Mouse (Mus musculus) adrenal gland, postnatal 25 days (tissue): Measurements from ENCODE around the gene Mast4. TPM values are rescaled to one million over a fixed set of nuclear protein-coding genes. Genes with fewer than 3 reads are reported as not detected.

Experiments
- DNase-seq: peaks from one replicate; pipeline ENCODE4 v3.0.0; 2021; ENCODE audit warnings: mixed read lengths
- total RNA-seq: library from RNA; stranded (reverse); gene quantifications from 2 replicates; pipeline ENCODE4 v1.2.3, GENCODE M21; 2021

Gene Mast4
- total RNA-seq, 1 experiment from 2014 or later: 83.7 TPM

GRCm38 (mm10) chr13:102988976-102989375, 345.3 kb downstream of the Mast4 start:
- no peak for DNase-seq

DNA sequence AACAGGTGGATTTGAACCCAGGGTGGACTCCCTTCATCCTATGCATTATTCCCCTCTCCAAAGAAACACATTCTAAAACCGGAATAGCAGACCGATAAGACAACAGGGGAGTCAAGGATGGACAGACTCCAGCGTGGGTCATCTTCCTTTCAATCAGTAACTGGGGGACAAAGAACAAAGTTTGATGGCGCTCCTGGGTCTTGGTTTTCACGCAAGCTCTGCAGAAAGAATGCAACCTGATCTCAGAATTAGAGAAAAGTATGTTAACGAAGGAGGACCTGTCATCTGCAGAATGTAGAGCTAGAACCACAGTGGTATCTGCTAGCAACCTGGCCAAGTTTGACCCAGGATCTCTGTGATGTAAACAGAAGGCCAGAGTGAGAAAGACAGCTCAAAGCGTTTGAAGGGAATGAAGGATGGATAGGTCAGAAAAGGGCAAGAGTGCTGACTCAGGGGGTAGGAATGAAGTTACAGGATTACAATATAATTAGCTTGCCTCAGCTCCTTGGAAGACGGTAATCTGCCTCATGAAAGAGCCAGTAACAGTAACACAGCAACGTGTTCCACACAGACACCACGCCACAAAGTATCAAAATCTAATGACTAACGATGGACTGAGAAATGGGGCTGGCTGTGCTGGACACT, 345.9 kb downstream of the Mast4 start:
- no peak for DNase-seq

DNA sequence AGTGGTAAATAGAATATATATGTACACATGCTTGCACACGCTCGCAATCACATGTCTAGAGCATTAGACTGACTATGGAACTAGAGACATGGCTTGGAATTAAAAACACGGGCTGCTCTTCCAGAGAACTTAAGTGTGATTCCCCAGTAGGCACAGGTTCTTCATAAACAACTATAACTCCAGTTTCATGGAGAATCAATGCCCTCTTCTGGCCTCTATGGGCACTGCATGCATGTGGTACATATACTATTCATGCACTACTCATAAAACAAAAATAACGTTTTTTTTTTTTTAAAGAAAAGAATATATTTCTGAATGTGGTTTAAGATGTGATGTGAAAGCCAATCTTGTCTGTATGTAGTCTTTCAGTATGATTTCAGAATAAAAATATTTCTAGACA, 349.7 kb downstream of the Mast4 start:
- DNase-seq: no peak

DNA sequence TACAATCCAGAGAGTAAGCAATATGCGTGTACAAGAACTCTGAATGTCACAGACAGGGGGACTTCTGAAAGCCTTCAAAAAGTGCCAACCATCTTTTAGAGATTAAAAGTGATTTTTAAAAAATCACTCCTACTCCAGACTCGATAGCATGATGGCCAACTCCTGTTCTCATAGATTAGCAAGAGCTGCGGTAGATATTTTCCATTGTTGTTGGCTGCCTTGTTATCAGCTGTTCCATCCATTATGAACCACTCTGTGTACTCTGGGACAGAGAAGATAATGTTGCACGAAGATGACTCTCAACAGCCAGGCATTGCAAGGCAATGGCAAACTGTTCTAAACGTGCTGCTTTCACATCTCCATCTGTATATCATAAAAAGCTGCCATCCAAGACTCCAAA, 360.4 kb downstream of the Mast4 start:
- no peak for DNase-seq

GRCm38 (mm10) chr13:102963471-102963870, 370.8 kb downstream of the Mast4 start:
- no peak for DNase-seq

GRCm38 (mm10) chr13:102958273-102959270, 375.7 kb downstream of the Mast4 start:
- no peak for DNase-seq

GRCm38 (mm10) chr13:102957508-102958272, 376.6 kb downstream of the Mast4 start:
- DNase-seq: peak; percentile 19

- no peak for DNase-seq
Observed at GRCm38 (mm10) chr13:102955506-102955905, 378.8 kb downstream of the Mast4 start.

DNA sequence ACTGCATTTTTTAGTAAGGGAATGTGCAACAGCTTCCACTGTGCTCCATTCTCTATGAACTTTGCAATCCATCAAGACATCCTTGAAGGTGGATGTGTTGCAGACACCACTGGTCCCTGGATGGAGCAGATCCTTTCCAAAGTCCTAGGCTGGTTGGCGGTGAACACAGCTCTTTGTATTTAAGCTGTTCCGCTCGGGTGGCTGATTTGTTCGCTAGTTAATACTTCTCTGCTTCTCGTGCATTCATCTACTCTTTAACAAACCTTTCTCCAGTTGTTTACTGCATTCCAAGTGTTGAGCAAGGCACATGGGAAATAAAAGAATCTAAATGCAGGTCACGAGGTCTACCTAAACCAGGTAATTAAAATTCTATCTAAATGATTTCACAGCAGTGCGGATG, 384.5 kb downstream of the Mast4 start:
- no peak for DNase-seq

DNA sequence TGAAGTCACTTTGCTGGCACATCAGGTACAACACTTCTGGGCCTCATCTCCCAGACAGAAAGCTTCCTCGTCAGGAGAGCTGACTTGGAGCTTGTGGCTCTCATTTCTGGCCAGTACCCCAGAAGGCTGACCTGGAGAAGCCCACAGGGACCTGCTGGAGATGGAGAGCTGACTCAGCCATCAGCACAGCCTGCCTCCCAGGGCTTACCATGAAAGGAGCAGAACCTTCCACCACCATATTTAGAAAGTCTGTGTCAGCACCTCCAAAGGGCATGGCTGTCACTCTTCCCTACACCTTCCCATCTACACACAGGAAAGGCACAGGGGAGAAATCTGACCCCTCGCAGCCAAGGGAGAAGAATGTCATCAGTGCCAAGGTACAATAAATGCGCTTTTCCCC, 385.3 kb downstream of the Mast4 start:
- no peak for DNase-seq

GRCm38 (mm10) chr13:102947546-102947945, 386.8 kb downstream of the Mast4 start:
- DNase-seq: no peak

- DNase-seq: no peak
Observed at GRCm38 (mm10) chr13:102946024-102946821, 388.1 kb downstream of the Mast4 start.

DNA sequence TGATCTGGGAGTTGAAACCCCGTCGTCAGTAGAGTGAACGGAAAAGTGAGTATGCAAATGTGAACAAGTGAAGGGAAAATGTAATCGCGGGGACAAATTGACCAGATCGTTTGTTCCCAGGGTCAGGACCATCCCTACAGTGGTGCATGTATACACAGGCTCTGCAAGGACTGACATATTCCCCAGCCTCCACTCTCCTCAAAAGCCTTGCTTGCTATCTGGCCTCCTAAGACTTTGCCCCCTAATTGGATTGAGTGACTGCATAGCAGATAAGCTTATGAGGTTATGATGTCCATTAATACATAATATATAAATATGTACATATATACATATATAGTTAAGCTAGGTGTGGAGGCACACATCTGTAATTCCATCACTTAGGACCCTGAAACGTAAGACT, 388.8 kb downstream of the Mast4 start:
- DNase-seq: no peak

- no peak for DNase-seq
Observed at GRCm38 (mm10) chr13:102944516-102944915, 389.8 kb downstream of the Mast4 start.

DNA sequence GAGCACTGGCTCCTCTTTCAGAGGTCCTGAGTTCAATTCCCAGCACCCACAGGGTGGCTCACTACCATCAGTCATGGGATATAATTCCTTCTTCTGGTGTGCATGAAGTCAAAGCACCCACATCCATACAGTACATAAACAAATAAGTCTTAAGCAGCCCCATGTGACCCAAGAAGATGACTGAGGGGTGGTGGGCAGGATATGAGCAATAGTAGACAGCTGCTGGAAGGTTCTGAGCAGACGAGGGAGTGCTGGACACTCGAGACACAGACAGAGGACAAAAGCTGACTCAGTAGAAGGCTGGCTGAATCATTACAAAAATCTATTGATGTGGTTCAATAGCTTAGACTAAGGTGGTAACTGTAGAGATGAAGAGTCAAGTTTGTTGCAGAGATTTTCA, 391.7 kb downstream of the Mast4 start:
- no peak for DNase-seq

DNA sequence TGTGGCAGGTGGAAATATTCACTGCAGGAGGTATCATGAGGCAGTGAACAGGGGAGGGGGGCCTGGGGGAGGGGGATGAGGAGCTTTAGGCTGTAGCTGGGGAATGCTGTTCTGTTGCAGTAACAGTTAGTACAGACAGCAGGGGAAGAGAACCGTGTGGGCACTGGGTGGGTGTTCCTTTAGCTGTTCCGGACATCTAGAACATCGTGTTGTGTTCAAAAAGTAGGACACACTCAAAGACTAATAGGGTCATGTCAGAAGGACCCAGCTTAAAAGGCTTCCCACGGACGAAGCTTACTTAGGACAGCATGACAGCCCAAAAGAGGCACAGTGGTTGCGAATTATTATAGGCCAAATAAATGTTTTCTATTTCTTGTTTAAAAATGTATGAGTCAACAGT, 393.8 kb downstream of the Mast4 start:
- DNase-seq: no peak

- DNase-seq: no peak
Observed at GRCm38 (mm10) chr13:102936233-102936632, 398.1 kb downstream of the Mast4 start.

DNA sequence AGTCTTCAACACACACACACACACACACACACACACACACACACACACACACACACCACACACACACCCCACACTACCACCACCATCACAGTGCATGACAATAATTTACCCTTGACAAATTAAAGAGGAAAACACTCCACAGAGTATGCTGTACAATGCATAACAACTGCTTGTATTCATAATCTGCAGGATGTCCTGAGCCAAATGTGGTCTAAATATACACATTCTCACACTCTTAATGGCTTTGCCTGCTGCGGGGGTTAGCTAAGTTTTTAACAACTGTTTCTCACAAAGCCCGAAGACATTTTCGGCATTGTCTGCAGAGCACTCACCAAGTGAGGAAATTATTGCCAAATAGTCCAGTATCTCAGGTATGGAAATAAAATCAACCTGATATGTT, 398.5 kb downstream of the Mast4 start:
- DNase-seq: no peak

- DNase-seq: peak; percentile 38
Observed at GRCm38 (mm10) chr13:102933702-102934101, 400.6 kb downstream of the Mast4 start.

DNA sequence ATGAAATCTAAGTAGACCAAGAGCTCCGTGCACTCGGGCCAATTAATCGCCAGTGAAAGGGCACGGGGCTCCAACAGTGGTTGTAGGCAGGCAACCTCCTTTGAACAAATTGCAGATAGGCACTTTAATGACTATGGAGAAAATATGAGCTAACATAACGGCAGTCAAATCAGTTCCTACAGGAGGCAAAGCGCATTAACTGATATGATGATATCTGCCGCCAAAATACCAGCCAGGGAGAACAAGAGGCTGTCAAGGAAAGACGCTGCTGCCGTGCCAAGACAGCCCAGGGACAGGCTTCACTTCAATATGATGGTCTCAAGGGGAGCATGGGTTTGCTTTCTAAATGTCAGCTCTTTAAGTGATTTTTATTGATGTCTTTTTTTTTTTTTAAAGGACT, 401.9 kb downstream of the Mast4 start:
- DNase-seq: no peak

DNA sequence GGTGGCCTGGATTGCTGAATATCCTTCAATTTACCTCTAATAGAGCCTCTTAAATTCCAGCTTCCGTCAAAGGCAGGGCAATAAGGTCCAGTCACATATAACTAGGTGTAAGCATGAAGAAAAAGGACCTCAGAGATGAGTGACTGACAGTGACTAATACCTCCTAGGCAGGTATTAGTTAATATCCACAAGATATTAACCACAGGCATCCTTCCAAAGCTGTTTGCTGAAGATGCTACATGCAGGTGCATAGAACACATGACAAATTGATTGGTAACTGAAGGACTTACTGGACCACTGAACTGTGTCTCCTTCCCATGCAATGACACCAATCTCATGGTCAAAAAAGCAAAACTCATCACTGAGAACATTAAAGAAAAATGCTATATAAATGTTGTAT, 402.3 kb downstream of the Mast4 start:
- no peak for DNase-seq
